Mouse (Mus musculus) heart, adult 2 months (tissue): ENCODE measurements around the gene Epx. TPM values are rescaled to one million over a fixed set of nuclear protein-coding genes. Genes with fewer than 3 reads are reported as not detected.
A peak's percentile ranks its signal among the peaks of the same experiment; 100 is the strongest.

Source experiments
- DNase-seq, 2 experiments: peaks; one replicate each; pipeline ENCODE4 v3.0.0; 2021
- H3K27ac ChIP-seq: fragments of 200-600 bp; 2 replicates; pipeline ENCODE4 v1.8.1; 2022
- H3K27me3 ChIP-seq: fragments of 200-500 bp; 2 replicates; pipeline ENCODE4 v1.6.1; 2012; ENCODE audit warnings: mild to moderate bottlenecking, low read length, inconsistent platforms, mixed read lengths; ENCODE audit not compliant: control insufficient read depth, insufficient read depth
- H3K36me3 ChIP-seq: fragments of 200-500 bp; 2 replicates; pipeline ENCODE4 v1.6.1; 2012; ENCODE audit warnings: low read length, inconsistent platforms; ENCODE audit not compliant: control insufficient read depth, insufficient read depth
- H3K4me1 ChIP-seq: fragments of 200-500 bp; 2 replicates; pipeline ENCODE4 v1.6.1; 2011; ENCODE audit warnings: low read length; ENCODE audit not compliant: control insufficient read depth, insufficient read depth
- H3K4me3 ChIP-seq: fragments of 200-600 bp; 2 replicates; pipeline ENCODE4 v1.8.1; 2022
- H3K79me2 ChIP-seq: fragments of 200-500 bp; replicated peaks from 2 replicates; pipeline ENCODE4 v1.6.1; 2012; ENCODE audit warnings: mild to moderate bottlenecking, inconsistent platforms, low read length, moderate library complexity, mixed read lengths; ENCODE audit not compliant: control insufficient read depth, insufficient read depth
- H3K9ac ChIP-seq: fragments of 200-500 bp; 2 replicates; pipeline ENCODE4 v1.6.1; 2012; ENCODE audit warnings: low read depth, mild to moderate bottlenecking, control low read depth, inconsistent platforms, low read length, mixed read lengths
- CTCF ChIP-seq: fragments of 200-600 bp; IDR thresholded peaks from 2 replicates; pipeline ENCODE4 v1.8.1; 2022; ENCODE audit warnings: antibody characterized with exemption, mild to moderate bottlenecking, moderate library complexity
- EP300 ChIP-seq: fragments of 200-500 bp; IDR thresholded peaks from 2 replicates; pipeline ENCODE4 v1.6.1; 2011; ENCODE audit warnings: low read depth, low read length, control low read depth; ENCODE audit not compliant: insufficient read depth
- POLR2A ChIP-seq: fragments of 200-500 bp; IDR thresholded peaks from 2 replicates; pipeline ENCODE4 v1.6.1; 2011; ENCODE audit warnings: mild to moderate bottlenecking, low read depth, low read length, control low read depth; ENCODE audit not compliant: insufficient read depth
- WGBS: fragments of 180-500 bp; shearing (Covaris S2); methylation state at CpG from one replicate; pipeline ENCODE4 v1.1.7; 2018; 5-methylcytosine and 5-hydroxymethylcytosine counted together
- intact Hi-C: fragments of 180-260 bp; cut with DNase I; formaldehyde crosslinking; loops from one replicate; pipeline ENCODE4 v1.15.1; 2025
- polyA plus RNA-seq: library from polyadenylated mRNA; depleted of rRNA; stranded (reverse); fragments of >200 nt; gene quantifications from 2 replicates; pipeline ENCODE4 v1.2.3, GENCODE M21; 2012; rRNA removed
- total RNA-seq, 2 experiments: library from RNA; stranded (reverse); gene quantifications; 2 replicates each; pipeline ENCODE4 v1.2.3; 2021

Epx gene
- total and polyA plus RNA-seq, 3 experiments, result not detected

DNA sequence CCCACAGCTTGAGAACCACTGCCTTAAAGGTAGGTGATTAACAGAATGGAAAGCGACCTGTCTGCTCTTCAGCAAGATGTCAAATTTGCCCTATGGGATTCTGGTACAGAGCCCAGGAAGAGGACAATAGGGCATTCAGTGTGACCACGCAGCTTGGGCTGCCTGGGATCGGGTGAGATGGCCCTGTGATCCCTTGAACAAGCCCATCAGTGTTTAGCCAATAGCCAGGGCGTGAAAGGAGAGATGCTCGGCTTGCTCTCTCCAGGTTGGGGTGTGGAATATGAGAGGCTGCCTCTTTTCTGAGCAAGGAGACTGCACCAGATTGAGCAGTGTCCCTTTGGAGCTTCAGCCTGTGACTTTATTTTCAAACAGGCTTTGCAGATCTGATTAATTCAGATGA lies 53.8 kb downstream of the Epx start:
- no peaks in the 10 kb centered on the region for H3K27me3 ChIP-seq
- no peaks in the 10 kb centered on the region for H3K79me2 ChIP-seq
- H3K9ac ChIP-seq, result no peak overlapping the region
- H3K4me1 ChIP-seq, result no peaks in the 10 kb centered on the region
- no peak for DNase-seq
- intact Hi-C loops, result no loop called here
- no peak overlapping the region for H3K27ac ChIP-seq
- H3K36me3 ChIP-seq, result no peaks in the 10 kb centered on the region
- H3K4me3 ChIP-seq, result no peak overlapping the region
- 65% methylated on average over 5 of the region's 5 CpGs for WGBS
- TF ChIP-seq EP300, result no peak
- no peak for TF ChIP-seq CTCF
- no peak for TF ChIP-seq POLR2A

DNA sequence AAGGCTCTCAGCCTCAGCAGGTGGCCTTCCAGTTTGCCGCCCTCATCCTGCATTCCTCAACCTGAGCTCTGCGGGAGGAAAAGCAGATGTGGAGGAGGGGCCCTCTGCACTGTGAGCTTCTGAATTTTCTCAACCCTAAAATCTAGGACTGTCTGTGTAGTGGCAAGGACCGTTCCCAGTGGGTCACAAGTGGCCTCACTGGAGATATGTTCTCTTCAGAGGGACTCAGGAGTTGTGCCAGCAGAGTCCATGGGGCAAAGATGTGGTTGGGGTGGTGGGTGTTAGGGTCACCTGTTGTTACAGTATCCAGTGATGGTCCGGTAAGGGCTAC lies 57.9 kb downstream of the Epx start:
- Histone ChIP-seq H3K36me3 (no peaks in the 10 kb centered on the region), H3K4me1 (no peaks in the 10 kb centered on the region), H3K4me3 (no peak overlapping the region), H3K27ac (no peak overlapping the region), H3K79me2 (no peaks in the 10 kb centered on the region), H3K27me3 (no peaks in the 10 kb centered on the region), H3K9ac (no peak overlapping the region)
- DNase-seq, result no peak
- TF ChIP-seq EP300, result no peak
- no peak for TF ChIP-seq POLR2A
- no peak for TF ChIP-seq CTCF
- intact Hi-C loops, result loop anchor here (1.0 kb wide), 1 partner anchor 155 kb away; the partner anchor contains the start of gene Rnf43
- WGBS, result 21% methylated on average over 4 of the region's 4 CpGs

DNA sequence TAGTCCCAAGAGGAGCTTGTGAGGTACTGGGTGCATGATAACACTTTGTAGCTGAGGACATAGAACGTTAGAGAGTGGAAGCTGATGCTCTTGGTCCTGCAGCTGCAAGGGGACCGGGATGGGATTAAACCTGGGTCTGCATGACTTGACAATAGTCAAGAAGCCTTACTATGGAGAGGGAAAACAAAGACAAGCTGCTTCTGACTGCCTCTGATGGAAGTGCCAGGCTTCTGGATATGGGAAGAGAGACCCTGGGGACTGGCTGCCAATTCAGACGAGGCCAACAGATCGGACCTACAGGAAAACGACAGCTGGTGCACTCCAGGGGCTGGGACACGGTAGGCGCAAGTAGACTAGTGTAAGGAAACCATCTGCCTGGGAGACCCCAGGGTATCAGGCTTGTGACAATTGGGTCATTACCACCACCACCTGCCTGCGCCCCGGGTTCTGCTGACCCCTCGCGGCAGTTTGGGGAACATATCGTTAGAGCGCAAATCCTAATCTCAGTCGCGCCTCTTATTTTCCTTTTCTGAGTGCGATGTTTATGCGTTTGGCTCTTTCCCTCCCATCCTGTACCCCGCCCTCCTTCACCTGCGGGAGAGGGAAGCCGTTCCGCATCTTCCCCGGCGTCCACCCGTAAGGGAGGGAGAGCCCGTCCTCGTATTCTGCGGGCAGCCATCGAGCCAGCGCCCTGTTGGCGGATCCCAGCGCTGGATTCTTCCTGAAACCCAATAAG lies 58.5 kb downstream of the Epx start:
- Histone ChIP-seq H3K4me3 (no peak overlapping the region; the same call in 1 of the 2 replicates), H3K36me3 (no peaks in the 10 kb centered on the region), H3K27ac (no peak overlapping the region), H3K79me2 (no peaks in the 10 kb centered on the region), H3K9ac (no peak overlapping the region), H3K27me3 (no peaks in the 10 kb centered on the region), H3K4me1 (no peaks in the 10 kb centered on the region)
- peak in 1 of 2 experiments; percentile 42 for DNase-seq
- intact Hi-C loops, result loop anchor here (1.0 kb wide), 1 partner anchor 155 kb away; the partner anchor contains the start of gene Rnf43
- 3% methylated on average over 31 of the region's 31 CpGs for WGBS
- TF ChIP-seq POLR2A, result no peak
- peak; percentile 79 for TF ChIP-seq CTCF
- no peak for TF ChIP-seq EP300

DNA sequence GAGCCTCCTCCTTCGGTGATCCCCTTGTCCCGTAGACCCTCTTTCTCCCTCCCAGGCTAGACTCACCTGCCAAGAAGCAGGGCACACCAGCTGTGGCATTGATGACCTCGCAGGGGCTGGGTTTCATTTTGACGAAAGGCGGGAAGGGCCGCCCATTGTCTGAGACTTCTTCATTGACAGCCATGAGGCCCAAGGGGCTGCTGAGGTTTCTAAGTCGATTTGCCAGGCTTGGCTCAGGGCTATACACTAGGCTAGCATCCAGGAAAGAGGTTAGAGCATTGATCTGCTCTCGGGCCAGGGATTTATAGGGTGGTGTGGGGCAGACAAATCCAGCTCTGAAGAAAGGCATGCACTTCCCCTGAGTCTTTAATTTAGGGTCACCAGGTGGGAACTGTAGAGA lies 60.5 kb downstream of the Epx start:
- no peak for TF ChIP-seq CTCF
- no peak for TF ChIP-seq EP300
- TF ChIP-seq POLR2A, result no peak
- Histone ChIP-seq H3K27ac (no peak overlapping the region), H3K4me3 (no peak overlapping the region), H3K27me3 (no peaks in the 10 kb centered on the region), H3K79me2 (no peaks in the 10 kb centered on the region), H3K4me1 (no peaks in the 10 kb centered on the region), H3K36me3 (no peaks in the 10 kb centered on the region), H3K9ac (no peak overlapping the region)
- DNase-seq, result no peak
- intact Hi-C loops, result no loop called here
- WGBS, result 71% methylated on average over 8 of the region's 8 CpGs

Other genes with a start within 250 kb of the Epx start
- under 1 TPM; 0.42 to 0.45 TPM for gene Rnf43, start 212.8 kb downstream of the Epx start, total RNA-seq
- gene Rnf43, start 212.8 kb downstream of the Epx start, polyA plus RNA-seq, result 0.15 and 0.31 TPM in 2 replicates
- 10 to 100 TPM; 41.4 to 44.6 TPM for gene Supt4a, start 138.0 kb downstream of the Epx start, total RNA-seq
- 47.5 and 80.4 TPM in 2 replicates for gene Supt4a, start 138.0 kb downstream of the Epx start, polyA plus RNA-seq
- gene Tspoap1, start 115.0 kb downstream of the Epx start, total RNA-seq, result not detected
- 0.09 and 0.66 TPM in 2 replicates for gene Tspoap1, start 115.0 kb downstream of the Epx start, polyA plus RNA-seq
- gene Mpo, start 82.0 kb downstream of the Epx start, total RNA-seq, result not detected
- 0.10 TPM in 1 of 2 replicates, not detected in the other for gene Mpo, start 82.0 kb downstream of the Epx start, polyA plus RNA-seq
- gene Lpo, start 47.2 kb downstream of the Epx start, total RNA-seq, result not detected
- 0.04 TPM in 1 of 2 replicates, not detected in the other for gene Lpo, start 47.2 kb downstream of the Epx start, polyA plus RNA-seq
- gene Mks1, start 22.3 kb downstream of the Epx start, total RNA-seq, result 1 to 10 TPM; 2.2 to 2.9 TPM
- 4.6 and 5.4 TPM in 2 replicates for gene Mks1, start 22.3 kb downstream of the Epx start, polyA plus RNA-seq
- not detected for gene Olfr462, start 16.7 kb upstream of the Epx start, total RNA-seq
- not detected in 2 replicates for gene Olfr462, start 16.7 kb upstream of the Epx start, polyA plus RNA-seq
- gene Olfr463, start 21.9 kb upstream of the Epx start, total RNA-seq, result not detected
- not detected in 2 replicates for gene Olfr463, start 21.9 kb upstream of the Epx start, polyA plus RNA-seq
- gene Olfr464, start 45.4 kb upstream of the Epx start, total RNA-seq, result not detected
- not detected in 2 replicates for gene Olfr464, start 45.4 kb upstream of the Epx start, polyA plus RNA-seq
- gene Dynll2, start 112.0 kb upstream of the Epx start, total RNA-seq, result 100 to 1,000 TPM; 361 to 396 TPM
- gene Dynll2, start 112.0 kb upstream of the Epx start, polyA plus RNA-seq, result 225 and 357 TPM in 2 replicates
- 10 to 100 TPM; 99.5 to 99.7 TPM for gene Srsf1, start 171.8 kb upstream of the Epx start, total RNA-seq
- gene Srsf1, start 171.8 kb upstream of the Epx start, polyA plus RNA-seq, result 39.3 and 86.5 TPM in 2 replicates
- 10 to 100 TPM; 37.9 to 49.8 TPM for gene Vezf1, start 192.7 kb upstream of the Epx start, total RNA-seq
- gene Vezf1, start 192.7 kb upstream of the Epx start, polyA plus RNA-seq, result 22.6 and 34.5 TPM in 2 replicates
- gene Cuedc1, start 222.5 kb upstream of the Epx start, total RNA-seq, result 10 to 100 TPM; 49.8 to 55.0 TPM
- 36.2 and 38.7 TPM in 2 replicates for gene Cuedc1, start 222.5 kb upstream of the Epx start, polyA plus RNA-seq